Mouse (Mus musculus): Measurements from ENCODE around the gene Scamp3. TPM values are rescaled to one million over a fixed set of nuclear protein-coding genes. Genes with fewer than 3 reads are reported as not detected.

Scamp3 gene
- 139 TPM for polyA plus RNA-seq (2012; fragmentation: generic; extraction: Trizol)
- long read RNA-seq, experiment 1, transcript Scamp3-201 (9 exons, 1,489 nt) = major isoform, 72 of 143 reads
- long read RNA-seq, experiment 1, transcript Scamp3-203 (9 exons, 1,475 nt) = minor isoform, 56 of 143 reads
- long read RNA-seq, experiment 1, partial matches to known transcripts = 9 of 143 reads
- long read RNA-seq, experiment 1, other reads (novel, unspliced or antisense) = 6 of 143 reads
- long read RNA-seq, experiment 2, transcript Scamp3-201 (9 exons, 1,489 nt) = major isoform, 66 of 134 reads
- long read RNA-seq, experiment 2, transcript Scamp3-203 (9 exons, 1,475 nt) = minor isoform, 56 of 134 reads
- long read RNA-seq, experiment 2, partial matches to known transcripts = 5 of 134 reads
- long read RNA-seq, experiment 2, other reads (novel, unspliced or antisense) = 7 of 134 reads

DNA sequence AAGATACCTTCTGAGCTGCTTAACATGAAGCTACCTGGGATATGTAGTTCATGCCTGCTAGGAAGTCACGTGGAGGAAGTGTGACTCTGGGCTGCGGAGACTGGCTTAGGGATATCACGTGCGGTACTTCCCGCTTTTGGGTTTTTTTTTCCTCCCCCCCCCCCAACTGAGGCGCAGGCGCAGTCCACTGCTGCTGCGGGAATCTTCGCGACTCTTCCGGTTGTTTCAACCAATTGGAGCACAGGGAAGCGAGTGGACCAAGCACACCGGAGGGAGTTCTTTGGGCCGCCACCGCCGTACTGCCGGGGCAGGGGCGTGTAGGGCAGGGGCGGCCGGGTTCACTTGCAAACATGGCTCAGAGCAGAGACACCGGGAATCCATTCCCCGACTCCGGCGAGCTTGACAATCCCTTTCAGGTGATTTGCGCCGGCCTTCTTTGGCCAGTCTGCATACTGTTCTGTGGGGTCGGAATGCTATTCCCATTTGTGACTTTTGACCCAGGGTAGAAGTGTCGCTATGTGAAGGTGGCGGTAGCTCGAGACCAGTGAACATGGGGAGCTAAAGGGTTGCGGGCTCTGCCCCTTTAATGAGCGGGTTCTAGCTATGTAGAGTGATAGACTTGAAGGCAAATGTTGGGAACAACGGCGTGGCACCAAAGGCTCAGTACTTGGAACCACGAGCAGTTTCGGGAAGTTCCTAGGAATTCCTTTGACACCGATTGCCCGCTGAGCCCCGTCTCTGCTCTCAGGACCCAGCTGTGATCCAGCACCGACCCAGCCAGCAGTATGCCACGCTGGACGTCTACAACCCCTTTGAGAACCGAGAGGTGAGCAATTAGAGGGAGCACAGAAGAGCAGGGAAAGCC lies at the start of gene Scamp3:
Gene Scamp3 (plus strand): TSS at position 232 of the 865 bp plus-strand sequence.
- Histone ChIP-seq H3K79me2 (ENCODE audit: control insufficient read depth, insufficient read depth) (peaks cover 22% of the 10 kb centered on the region), H3K4me3 (ENCODE audit: insufficient read depth, poor library complexity, severe bottlenecking) (peak within 1 kb of the TSS; percentile 76), H3ac (ENCODE audit: control insufficient read depth, insufficient read length, low read depth) (peak within 1 kb of the TSS; percentile 85), H3K36me3 (ENCODE audit: control insufficient read depth, insufficient read depth) (peaks cover 77% of the 10 kb centered on the region), H3K27me3 (ENCODE audit: control insufficient read depth, insufficient read depth, insufficient read length) (no peaks in the 10 kb centered on the region), H3K79me3 (ENCODE audit: low read depth) (peaks cover 13% of the 10 kb centered on the region)
- TF ChIP-seq FOSL1 (IDR thresholded peaks at IDR 0.05; ENCODE audit: insufficient read depth, low read length, poor library complexity, severe bottlenecking) (no peak), MAX (IDR thresholded peaks at IDR 0.05) (peak; percentile 83), MYOG (IDR thresholded peaks at IDR 0.05; ENCODE audit: control insufficient read depth, extremely low read depth, insufficient read length) (no peak), MYOD1 (IDR thresholded peaks at IDR 0.05; ENCODE audit: control insufficient read depth, insufficient read length, low read depth) (no peak), USF1 (IDR thresholded peaks at IDR 0.05; ENCODE audit: low read depth) (peak; percentile 100), CEBPB (IDR thresholded peaks at IDR 0.05; ENCODE audit: low read depth) (no peak), CTCF (IDR thresholded peaks at IDR 0.05; ENCODE audit: control insufficient read depth, insufficient read depth, insufficient read length) (no peak)

DNA sequence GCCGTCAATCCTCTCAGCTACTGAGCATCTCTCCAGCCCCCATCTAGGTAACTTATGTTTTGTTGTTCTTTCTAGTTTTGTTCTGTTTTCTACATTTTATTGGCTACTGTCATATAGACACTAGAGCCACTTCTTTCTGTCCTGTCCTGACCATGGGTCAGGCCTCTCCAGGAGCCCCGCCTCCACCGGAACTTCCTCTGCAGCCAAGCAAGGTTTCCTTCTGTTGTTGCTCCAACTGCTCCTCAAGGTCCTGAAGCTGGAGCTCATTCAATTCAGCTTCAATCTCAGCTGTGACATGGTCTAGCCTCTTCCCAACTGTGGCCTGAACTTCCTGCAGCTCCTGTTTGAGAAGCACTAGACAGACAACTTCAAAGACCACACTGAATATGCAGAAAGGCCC lies 47.4 kb upstream of the Scamp3 start:
- TF ChIP-seq CTCF (IDR thresholded peaks at IDR 0.05; ENCODE audit: control insufficient read depth, insufficient read depth, insufficient read length) = no peak
- no peak for TF ChIP-seq CEBPB (IDR thresholded peaks at IDR 0.05; ENCODE audit: low read depth)
- TF ChIP-seq MAX (IDR thresholded peaks at IDR 0.05) = no peak
- no peak for TF ChIP-seq USF1 (IDR thresholded peaks at IDR 0.05; ENCODE audit: low read depth)
- TF ChIP-seq FOSL1 (IDR thresholded peaks at IDR 0.05; ENCODE audit: insufficient read depth, low read length, poor library complexity, severe bottlenecking) = no peak
- no peak for TF ChIP-seq MYOG (IDR thresholded peaks at IDR 0.05; ENCODE audit: control insufficient read depth, extremely low read depth, insufficient read length)
- TF ChIP-seq MYOD1 (IDR thresholded peaks at IDR 0.05; ENCODE audit: control insufficient read depth, insufficient read length, low read depth) = no peak
- Histone ChIP-seq H3K27me3 (ENCODE audit: control insufficient read depth, insufficient read depth, insufficient read length) (peaks cover 58% of the 10 kb centered on the region), H3K79me2 (ENCODE audit: control insufficient read depth, insufficient read depth) (no peaks in the 10 kb centered on the region), H3K36me3 (ENCODE audit: control insufficient read depth, insufficient read depth) (no peaks in the 10 kb centered on the region), H3K4me3 (ENCODE audit: insufficient read depth, poor library complexity, severe bottlenecking) (no peak overlapping the region), H3ac (ENCODE audit: control insufficient read depth, insufficient read length, low read depth) (no peak overlapping the region), H3K79me3 (ENCODE audit: low read depth) (no peaks in the 10 kb centered on the region)

DNA sequence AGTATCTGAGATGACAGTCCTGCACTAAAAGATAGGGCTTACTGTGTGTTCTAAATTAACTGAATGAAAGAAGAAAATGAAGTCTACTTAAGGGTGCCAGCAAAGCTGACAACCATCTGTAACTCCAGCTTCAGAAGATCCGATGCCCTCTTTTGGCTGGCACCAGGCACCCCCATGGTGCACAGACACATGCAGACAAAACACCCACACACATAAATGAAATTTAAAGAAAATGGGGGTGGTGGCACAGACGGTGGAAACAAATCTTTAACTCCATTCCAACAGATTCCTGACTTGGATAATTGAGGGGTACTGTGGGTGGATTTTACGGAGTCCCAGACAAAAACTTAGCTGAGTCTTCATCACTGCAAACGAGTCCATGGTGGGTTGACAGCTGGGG lies 45.5 kb upstream of the Scamp3 start:
- H3K79me2 ChIP-seq (ENCODE audit: control insufficient read depth, insufficient read depth) = no peaks in the 10 kb centered on the region
- H3K36me3 ChIP-seq (ENCODE audit: control insufficient read depth, insufficient read depth) = no peaks in the 10 kb centered on the region
- no peak for TF ChIP-seq CEBPB (IDR thresholded peaks at IDR 0.05; ENCODE audit: low read depth)
- no peak for TF ChIP-seq USF1 (IDR thresholded peaks at IDR 0.05; ENCODE audit: low read depth)
- TF ChIP-seq FOSL1 (IDR thresholded peaks at IDR 0.05; ENCODE audit: insufficient read depth, low read length, poor library complexity, severe bottlenecking) = no peak
- no peak for TF ChIP-seq MAX (IDR thresholded peaks at IDR 0.05)
- no peak for TF ChIP-seq MYOD1 (IDR thresholded peaks at IDR 0.05; ENCODE audit: control insufficient read depth, insufficient read length, low read depth)
- TF ChIP-seq CTCF (IDR thresholded peaks at IDR 0.05; ENCODE audit: control insufficient read depth, insufficient read depth, insufficient read length) = no peak
- TF ChIP-seq MYOG (IDR thresholded peaks at IDR 0.05; ENCODE audit: control insufficient read depth, extremely low read depth, insufficient read length) = no peak
- H3K27me3 ChIP-seq (ENCODE audit: control insufficient read depth, insufficient read depth, insufficient read length) = peaks cover 72% of the 10 kb centered on the region
- no peaks in the 10 kb centered on the region for H3K79me3 ChIP-seq (ENCODE audit: low read depth)
- H3K4me3 ChIP-seq (ENCODE audit: insufficient read depth, poor library complexity, severe bottlenecking) = no peak overlapping the region
- no peak overlapping the region for H3ac ChIP-seq (ENCODE audit: control insufficient read depth, insufficient read length, low read depth)

DNA sequence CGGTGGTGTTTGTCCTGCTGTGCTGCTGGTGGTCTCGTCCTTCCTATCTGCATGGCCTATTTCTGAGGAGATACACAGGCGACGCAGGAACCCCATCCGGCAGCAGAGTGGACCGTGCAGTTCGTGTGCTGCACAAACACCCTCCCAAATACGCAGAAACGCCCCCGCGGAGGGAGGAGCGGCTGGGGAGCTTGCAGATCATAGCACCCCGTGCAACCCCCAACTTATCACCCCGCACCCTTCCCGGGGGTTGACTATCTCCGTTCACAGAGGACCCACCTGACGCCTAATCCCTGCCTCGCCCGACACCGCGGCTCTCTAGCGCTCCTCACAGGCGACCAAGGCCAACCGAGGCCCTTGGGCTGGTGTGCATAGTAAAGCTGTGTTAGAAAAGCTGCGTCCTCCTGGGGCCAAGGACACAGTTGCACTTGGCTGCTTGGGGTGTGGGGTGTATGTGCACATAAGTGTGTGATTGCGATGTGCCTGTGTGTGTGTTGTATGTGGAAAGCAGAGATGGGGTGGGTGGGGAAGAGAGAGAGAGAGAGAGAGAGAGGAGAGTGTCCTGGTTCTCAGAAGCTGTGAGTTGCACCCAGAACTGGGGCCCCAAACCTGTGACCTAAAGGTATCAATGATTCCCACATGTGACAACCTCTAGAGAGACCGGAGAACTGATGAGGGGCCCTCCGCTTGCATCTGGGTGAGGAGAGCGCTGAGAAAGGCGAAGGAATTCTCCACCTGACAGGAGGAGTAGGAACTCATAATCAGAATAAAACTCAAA lies 44.8 kb upstream of the Scamp3 start:
- peaks cover 75% of the 10 kb centered on the region for H3K27me3 ChIP-seq (ENCODE audit: control insufficient read depth, insufficient read depth, insufficient read length)
- TF ChIP-seq CEBPB (IDR thresholded peaks at IDR 0.05; ENCODE audit: low read depth) = no peak
- TF ChIP-seq CTCF (IDR thresholded peaks at IDR 0.05; ENCODE audit: control insufficient read depth, insufficient read depth, insufficient read length) = no peak
- TF ChIP-seq FOSL1 (IDR thresholded peaks at IDR 0.05; ENCODE audit: insufficient read depth, low read length, poor library complexity, severe bottlenecking) = no peak
- TF ChIP-seq MAX (IDR thresholded peaks at IDR 0.05) = no peak
- TF ChIP-seq USF1 (IDR thresholded peaks at IDR 0.05; ENCODE audit: low read depth) = no peak
- no peak for TF ChIP-seq MYOD1 (IDR thresholded peaks at IDR 0.05; ENCODE audit: control insufficient read depth, insufficient read length, low read depth)
- TF ChIP-seq MYOG (IDR thresholded peaks at IDR 0.05; ENCODE audit: control insufficient read depth, extremely low read depth, insufficient read length) = no peak
- H3K79me2 ChIP-seq (ENCODE audit: control insufficient read depth, insufficient read depth) = no peaks in the 10 kb centered on the region
- no peaks in the 10 kb centered on the region for H3K79me3 ChIP-seq (ENCODE audit: low read depth)
- no peaks in the 10 kb centered on the region for H3K36me3 ChIP-seq (ENCODE audit: control insufficient read depth, insufficient read depth)
- no peak overlapping the region for H3K4me3 ChIP-seq (ENCODE audit: insufficient read depth, poor library complexity, severe bottlenecking)
- H3ac ChIP-seq (ENCODE audit: control insufficient read depth, insufficient read length, low read depth) = no peak overlapping the region

DNA sequence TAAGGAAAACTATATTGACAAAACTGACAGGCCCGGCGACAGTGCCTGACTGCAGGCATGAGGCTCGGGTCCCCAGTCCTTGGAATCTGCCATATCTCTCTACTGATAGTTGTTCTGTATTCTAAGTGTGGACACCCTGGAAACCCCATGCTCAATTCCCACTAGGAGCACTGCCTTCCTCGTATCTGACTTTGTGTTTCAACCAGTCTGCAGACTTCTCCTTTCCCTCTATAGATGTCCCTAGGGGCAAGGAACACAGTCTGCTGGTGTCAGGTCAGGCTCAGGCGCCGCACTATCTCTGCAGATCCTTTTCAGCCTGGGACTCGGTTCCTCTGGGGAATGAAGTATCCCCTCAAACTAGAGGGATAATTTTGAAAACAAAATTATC lies 44.2 kb upstream of the Scamp3 start:
- Histone ChIP-seq H3K79me3 (ENCODE audit: low read depth) (no peaks in the 10 kb centered on the region), H3K4me3 (ENCODE audit: insufficient read depth, poor library complexity, severe bottlenecking) (no peak overlapping the region), H3K79me2 (ENCODE audit: control insufficient read depth, insufficient read depth) (no peaks in the 10 kb centered on the region), H3K36me3 (ENCODE audit: control insufficient read depth, insufficient read depth) (no peaks in the 10 kb centered on the region), H3K27me3 (ENCODE audit: control insufficient read depth, insufficient read depth, insufficient read length) (peaks cover 70% of the 10 kb centered on the region), H3ac (ENCODE audit: control insufficient read depth, insufficient read length, low read depth) (no peak overlapping the region)
- no peak for TF ChIP-seq CEBPB (IDR thresholded peaks at IDR 0.05; ENCODE audit: low read depth)
